Mouse (Mus musculus) lung, postnatal 4 days (tissue): ENCODE measurements around the gene Chst2.

Source experiments
- DNase-seq, 2 experiments: peaks; one replicate each; pipeline ENCODE4 v3.0.0; 2021

Chst2 gene

GRCm38 (mm10) chr9:95353829-95354391 lies 52.6 kb downstream of the Chst2 start:
- DNase-seq: no peak

GRCm38 (mm10) chr9:95351968-95352367 lies 54.6 kb downstream of the Chst2 start:
- no peak for DNase-seq

GRCm38 (mm10) chr9:95350550-95350949 lies 56.0 kb downstream of the Chst2 start:
- no peak for DNase-seq
